Mouse (Mus musculus) liver, embryonic 13.5 days (tissue): ENCODE data around the gene Wdr25. TPM values are rescaled to one million over a fixed set of nuclear protein-coding genes. Genes with fewer than 3 reads are reported as not detected.

Experiments used
- ATAC-seq: fragments of 200-750 bp; cut with Nextera tagmentation; 2 replicates; pipeline ENCODE4 v1.8.0; 2017; ENCODE audit warnings: low read depth, mild to moderate bottlenecking, moderate number of reproducible peaks, moderate library complexity
- DNase-seq: peaks from one replicate; pipeline ENCODE4 v3.0.0; 2022
- H3K27ac ChIP-seq: fragments of 300-500 bp; sonication (generic); 2 replicates; pipeline ENCODE4 v1.5.1; 2015; ENCODE audit warnings: moderate library complexity, mild to moderate bottlenecking, inconsistent platforms
- H3K27me3 ChIP-seq: fragments of 300-500 bp; sonication (generic); 2 replicates; pipeline ENCODE4 v1.6.1; 2015; ENCODE audit warnings: mild to moderate bottlenecking, inconsistent platforms
- H3K36me3 ChIP-seq: fragments of 300-500 bp; sonication (generic); 2 replicates; pipeline ENCODE4 v1.6.1; 2015; ENCODE audit warnings: mild to moderate bottlenecking, inconsistent platforms
- H3K4me1 ChIP-seq: fragments of 300-500 bp; sonication (generic); replicated peaks from 2 replicates; pipeline ENCODE4 v1.6.1; 2015; ENCODE audit warnings: inconsistent platforms
- H3K4me2 ChIP-seq: fragments of 300-500 bp; sonication (generic); 2 replicates; pipeline ENCODE4 v1.6.1; 2015; ENCODE audit warnings: inconsistent platforms, mild to moderate bottlenecking, moderate library complexity
- H3K4me3 ChIP-seq: fragments of 300-500 bp; sonication (generic); replicated peaks from 2 replicates; pipeline ENCODE4 v1.5.1; 2015; ENCODE audit warnings: mild to moderate bottlenecking, inconsistent platforms
- H3K9ac ChIP-seq: fragments of 300-500 bp; sonication (generic); 2 replicates; pipeline ENCODE4 v1.6.1; 2015; ENCODE audit warnings: mild to moderate bottlenecking, inconsistent platforms
- H3K9me3 ChIP-seq: fragments of 300-500 bp; sonication (generic); replicated peaks from 2 replicates; pipeline ENCODE4 v1.6.1; 2016; ENCODE audit warnings: inconsistent platforms
- WGBS: fragments of 180-500 bp; shearing (Covaris S2); methylation state at CpG from one replicate; pipeline ENCODE4 v1.1.7; 2015; ENCODE audit not compliant: insufficient replicate concordance; 5-methylcytosine and 5-hydroxymethylcytosine counted together
- polyA plus RNA-seq: library from polyadenylated mRNA; unstranded; fragments of >200 nt; fragmentation: Nextera tagmentation; extraction: Ambion mirVana; gene quantifications from 2 replicates; pipeline ENCODE4 v1.2.1, GENCODE M21; 2015

Gene Wdr25
- polyA plus RNA-seq, 1 experiment from 2014 or later = 2.7 TPM

DNA sequence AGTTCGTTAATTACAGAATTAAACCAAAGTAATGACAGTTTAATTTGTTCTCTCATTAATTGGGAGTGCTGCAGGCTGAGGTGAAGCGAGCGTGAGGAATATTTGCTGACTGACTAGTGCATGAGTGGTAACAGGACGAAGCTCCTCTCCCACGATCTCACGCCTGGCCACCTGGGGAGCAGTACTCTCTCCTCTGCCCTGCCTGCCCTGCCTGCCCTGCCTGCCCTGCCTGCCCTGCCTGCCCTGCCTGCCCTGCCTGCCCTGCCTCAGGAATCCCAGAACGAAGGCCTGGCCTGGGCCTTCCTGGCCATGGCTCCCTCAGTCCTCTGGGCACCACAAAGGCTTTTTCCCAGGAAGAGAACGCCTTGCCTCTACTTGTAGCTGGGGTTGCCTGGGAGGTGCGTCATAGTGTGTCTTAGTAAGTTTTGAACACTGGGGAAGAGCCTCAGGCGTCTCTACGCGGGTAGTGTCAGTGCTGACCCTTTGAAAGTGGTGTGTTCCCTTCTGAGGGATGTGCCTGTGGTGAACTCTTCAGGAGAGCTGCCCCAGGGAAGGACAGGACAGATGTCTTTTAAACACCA is 66.3 kb downstream of the Wdr25 start:
- DNase-seq (no peak), ATAC-seq (no peak)
- H3K4me1 ChIP-seq = peaks cover 15% of the 10 kb centered on the region; the same call in 1 of the 2 replicates
- H3K4me3 ChIP-seq = no peak overlapping the region
- H3K9ac ChIP-seq = no peak overlapping the region
- H3K36me3 ChIP-seq = no peaks in the 10 kb centered on the region
- 0 out of 2 replicates have a peak, but pooled peaks cover 3% of the 10 kb centered on the region for H3K27me3 ChIP-seq
- WGBS = 57% methylated on average over 12 of the region's 12 CpGs
- no peaks in the 10 kb centered on the region for H3K9me3 ChIP-seq
- H3K4me2 ChIP-seq = peak overlapping the region; percentile 13; the same call in 1 of the 2 replicates
- no peak overlapping the region for H3K27ac ChIP-seq

DNA sequence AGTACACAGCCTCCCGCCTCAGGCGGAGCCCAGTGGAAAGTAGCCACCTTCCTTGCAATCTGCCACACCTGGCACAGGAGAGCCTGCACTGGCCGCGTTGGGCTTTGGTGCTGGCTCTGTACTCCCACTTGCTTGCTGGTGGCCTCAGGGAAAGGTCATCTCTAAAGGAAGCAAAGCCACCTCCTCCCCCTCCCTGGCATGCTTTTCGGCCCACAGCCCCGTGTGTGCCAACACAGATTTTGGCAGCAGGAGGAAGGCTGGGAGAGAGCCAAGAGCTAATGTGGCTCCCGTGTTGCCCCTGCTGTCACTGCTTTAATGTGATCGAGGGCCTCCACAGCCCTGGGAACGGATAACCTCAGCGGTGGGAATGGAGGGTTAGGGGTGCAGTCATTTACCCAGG is 66.8 kb downstream of the Wdr25 start:
- H3K4me2 ChIP-seq = no peak overlapping the region
- H3K27ac ChIP-seq = no peak overlapping the region
- peaks cover 15% of the 10 kb centered on the region; the same call in 1 of the 2 replicates for H3K4me1 ChIP-seq
- no peak for ATAC-seq
- no peaks in the 10 kb centered on the region for H3K36me3 ChIP-seq
- no peak overlapping the region for H3K4me3 ChIP-seq
- WGBS = 71% methylated on average over 10 of the region's 10 CpGs
- no peak for DNase-seq
- H3K27me3 ChIP-seq = 0 out of 2 replicates have a peak, but pooled peaks cover 3% of the 10 kb centered on the region
- H3K9me3 ChIP-seq = no peaks in the 10 kb centered on the region
- no peak overlapping the region for H3K9ac ChIP-seq

DNA sequence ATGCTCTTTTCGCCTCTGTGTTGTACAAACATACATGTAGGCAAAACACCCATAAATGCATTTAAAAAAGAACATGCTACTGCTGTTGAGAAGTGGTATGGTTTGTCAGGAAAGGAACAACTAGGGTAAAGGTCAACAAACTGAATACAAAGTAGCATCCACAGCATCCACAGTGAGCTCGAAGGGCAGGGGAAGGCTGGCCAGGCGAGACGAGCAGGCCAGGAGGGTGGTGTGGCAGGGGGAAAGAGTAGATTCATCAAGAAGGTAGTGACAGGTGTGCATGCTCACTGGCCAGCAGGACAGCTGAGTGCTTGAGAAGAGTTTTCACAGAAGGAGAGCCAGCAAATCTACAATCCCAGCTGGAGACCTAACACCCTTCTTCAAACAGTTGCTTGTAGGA is 74.2 kb downstream of the Wdr25 start:
- no peak for ATAC-seq
- no peak for DNase-seq
- Histone ChIP-seq H3K27me3 (no peaks in the 10 kb centered on the region), H3K9ac (no peak overlapping the region), H3K4me2 (no peak overlapping the region), H3K27ac (no peak overlapping the region), H3K4me1 (no peaks in the 10 kb centered on the region), H3K36me3 (no peaks in the 10 kb centered on the region), H3K4me3 (no peak overlapping the region), H3K9me3 (no peaks in the 10 kb centered on the region)
- 65% methylated on average over 4 of the region's 4 CpGs for WGBS

DNA sequence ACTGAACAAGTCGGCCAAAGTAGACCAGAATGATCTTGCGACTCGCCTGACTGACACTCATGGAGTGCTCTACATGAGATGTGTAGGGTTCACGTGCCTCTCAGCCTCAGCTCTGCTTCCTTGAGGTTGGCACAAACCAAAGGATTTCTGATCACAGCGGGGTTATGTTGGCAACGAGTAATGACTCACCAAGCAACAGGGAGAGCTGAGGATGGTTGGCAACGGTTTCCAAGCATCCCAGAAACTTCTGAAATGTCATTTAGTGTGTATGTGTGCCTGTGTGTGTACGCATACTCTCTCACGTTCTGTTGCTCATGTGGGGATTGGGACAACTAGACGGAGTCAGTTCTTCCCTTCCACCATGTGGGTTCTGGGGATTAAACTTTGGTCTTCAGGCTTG is 74.6 kb downstream of the Wdr25 start:
- DNase-seq (no peak), ATAC-seq (no peak)
- no peaks in the 10 kb centered on the region for H3K36me3 ChIP-seq
- 64% methylated on average over 10 of the region's 10 CpGs for WGBS
- H3K27me3 ChIP-seq = no peaks in the 10 kb centered on the region
- H3K27ac ChIP-seq = no peak overlapping the region
- no peaks in the 10 kb centered on the region for H3K9me3 ChIP-seq
- H3K9ac ChIP-seq = no peak overlapping the region
- no peak overlapping the region for H3K4me3 ChIP-seq
- H3K4me2 ChIP-seq = no peak overlapping the region
- no peaks in the 10 kb centered on the region for H3K4me1 ChIP-seq

DNA sequence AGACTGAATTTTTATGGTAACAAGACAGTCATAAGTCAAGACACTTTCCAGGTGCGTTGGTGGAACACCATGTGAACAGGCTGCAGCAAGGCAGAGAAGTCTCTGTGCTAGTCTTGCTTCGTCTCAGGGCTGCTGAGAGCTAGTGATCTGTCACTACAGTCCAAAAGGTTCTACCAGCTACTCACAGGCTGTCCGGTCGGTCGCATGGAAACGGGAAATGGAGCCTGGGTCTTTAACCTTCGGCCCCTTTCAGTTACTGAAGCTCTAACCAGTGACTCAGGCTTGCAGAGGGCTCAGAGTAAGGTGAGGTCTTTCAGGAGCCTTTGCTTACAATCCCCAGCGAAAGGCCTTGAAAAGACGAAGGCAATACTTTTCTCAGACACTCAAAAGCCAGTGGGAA is 78.0 kb downstream of the Wdr25 start:
- H3K4me2 ChIP-seq = no peak overlapping the region
- no peaks in the 10 kb centered on the region for H3K9me3 ChIP-seq
- DNase-seq (no peak), ATAC-seq (no peak)
- no peaks in the 10 kb centered on the region for H3K4me1 ChIP-seq
- no peaks in the 10 kb centered on the region for H3K36me3 ChIP-seq
- H3K27ac ChIP-seq = no peak overlapping the region
- no peaks in the 10 kb centered on the region for H3K27me3 ChIP-seq
- no peak overlapping the region for H3K9ac ChIP-seq
- WGBS = 65% methylated on average over 9 of the region's 9 CpGs
- no peak overlapping the region for H3K4me3 ChIP-seq

DNA sequence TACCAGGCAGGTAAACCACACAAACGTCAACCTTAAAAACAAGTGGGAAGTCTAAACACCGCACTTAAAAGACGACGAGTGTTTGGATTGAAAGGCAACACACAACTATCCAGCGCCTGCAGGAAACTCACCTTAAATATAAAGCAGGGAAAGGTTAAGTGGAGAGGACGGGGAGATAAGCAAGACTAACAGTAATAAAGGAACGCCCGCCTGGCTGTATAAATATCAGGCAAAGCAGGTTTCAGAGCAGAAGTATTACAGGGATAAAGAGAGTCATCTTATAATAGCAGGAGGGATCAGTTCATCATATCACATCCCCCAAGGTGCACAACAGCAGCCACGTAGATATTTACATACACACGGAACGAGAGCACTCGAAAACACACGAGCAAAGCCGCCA is 78.8 kb downstream of the Wdr25 start:
- Histone ChIP-seq H3K36me3 (no peaks in the 10 kb centered on the region), H3K27me3 (no peaks in the 10 kb centered on the region), H3K9ac (no peak overlapping the region), H3K9me3 (no peaks in the 10 kb centered on the region), H3K27ac (no peak overlapping the region), H3K4me1 (no peaks in the 10 kb centered on the region), H3K4me2 (no peak overlapping the region), H3K4me3 (no peak overlapping the region)
- ATAC-seq = no peak
- no peak for DNase-seq
- WGBS = 71% methylated on average over 14 of the region's 14 CpGs

DNA sequence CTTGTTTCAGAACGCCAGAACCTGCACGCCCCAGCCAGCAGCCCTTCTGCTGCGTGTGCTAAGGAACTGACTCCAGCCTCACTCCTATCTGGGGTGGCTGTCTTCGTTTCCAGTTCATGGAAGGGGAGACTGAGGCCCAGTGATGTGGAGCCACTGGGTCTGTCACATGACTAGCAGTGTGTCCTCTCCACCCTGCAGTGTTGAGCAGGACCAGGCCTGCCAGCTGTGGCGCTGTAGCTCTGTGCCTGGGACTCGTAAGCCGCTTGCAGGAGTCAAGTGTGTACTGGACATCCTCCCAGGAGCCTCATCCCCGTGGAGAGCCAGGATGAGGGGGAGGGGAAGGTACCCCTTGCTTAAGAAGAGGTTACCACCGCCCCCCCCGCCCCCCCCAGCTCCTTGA is 86.5 kb downstream of the Wdr25 start:
- no peak overlapping the region for H3K9ac ChIP-seq
- no peak for ATAC-seq
- H3K4me1 ChIP-seq = no peaks in the 10 kb centered on the region
- H3K36me3 ChIP-seq = no peaks in the 10 kb centered on the region
- H3K27me3 ChIP-seq = no peaks in the 10 kb centered on the region
- H3K4me3 ChIP-seq = no peak overlapping the region
- H3K27ac ChIP-seq = no peak overlapping the region
- 43% methylated on average over 10 of the region's 10 CpGs for WGBS
- no peak for DNase-seq
- H3K4me2 ChIP-seq = no peak overlapping the region
- H3K9me3 ChIP-seq = no peaks in the 10 kb centered on the region

DNA sequence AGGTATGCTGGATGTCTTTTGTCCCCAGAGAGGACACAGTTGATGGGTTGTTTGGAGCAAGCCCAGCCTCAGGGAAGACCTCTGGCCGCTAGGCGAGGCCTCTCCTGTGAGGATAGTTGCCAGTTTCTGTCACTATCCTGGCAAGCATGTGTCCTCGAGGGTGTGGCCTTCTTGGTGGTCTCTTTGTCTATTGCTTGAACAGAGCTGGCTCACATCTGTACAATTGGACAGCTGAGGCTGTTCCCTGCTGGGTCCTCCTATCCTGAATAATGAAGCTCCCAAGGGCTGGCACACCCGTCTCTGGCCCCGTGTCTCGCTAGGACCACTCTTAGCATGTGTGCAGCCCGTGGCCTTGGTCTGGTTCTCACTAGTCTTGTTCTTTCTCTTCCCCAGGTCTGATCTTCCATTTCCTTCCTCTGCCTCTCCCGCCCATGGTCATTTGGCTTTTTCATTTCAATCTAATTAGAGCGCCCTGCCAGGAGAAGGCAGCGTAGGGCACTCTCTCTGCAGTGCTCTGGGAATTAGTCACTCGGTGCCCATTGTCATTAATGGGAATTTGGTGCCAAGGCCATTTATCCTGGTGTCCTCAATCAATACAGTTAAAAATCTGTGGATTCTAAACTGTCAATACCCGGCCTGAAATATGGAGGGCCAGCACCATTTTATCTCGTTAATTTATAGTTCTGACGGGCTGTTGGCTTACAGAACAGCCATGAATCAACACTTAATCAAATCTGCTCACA is 88.7 kb downstream of the Wdr25 start:
- Histone ChIP-seq H3K27ac (no peak overlapping the region), H3K9me3 (no peaks in the 10 kb centered on the region), H3K36me3 (no peaks in the 10 kb centered on the region), H3K27me3 (no peaks in the 10 kb centered on the region), H3K4me1 (no peaks in the 10 kb centered on the region), H3K4me3 (no peak overlapping the region), H3K9ac (no peak overlapping the region), H3K4me2 (no peak overlapping the region)
- DNase-seq (no peak), ATAC-seq (no peak)
- 70% methylated on average over 14 of the region's 14 CpGs for WGBS

DNA sequence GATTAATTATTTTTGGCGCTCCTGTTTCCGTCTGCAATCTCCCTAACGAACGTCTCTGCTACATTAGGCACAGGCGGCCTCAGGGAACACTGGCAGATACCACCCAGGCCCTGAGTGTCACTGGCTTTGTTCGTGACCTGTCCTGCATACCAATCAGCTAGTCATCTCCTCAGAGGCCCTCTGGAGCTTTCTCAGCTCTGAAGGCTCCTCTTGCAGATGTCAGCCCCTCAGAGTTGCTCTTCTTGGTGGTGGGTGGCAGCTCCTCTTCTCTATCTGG is 89.2 kb downstream of the Wdr25 start:
- no peaks in the 10 kb centered on the region for H3K27me3 ChIP-seq
- no peaks in the 10 kb centered on the region for H3K36me3 ChIP-seq
- no peak overlapping the region for H3K4me2 ChIP-seq
- H3K9me3 ChIP-seq = no peaks in the 10 kb centered on the region
- no peak overlapping the region for H3K9ac ChIP-seq
- H3K4me1 ChIP-seq = no peaks in the 10 kb centered on the region
- 68% methylated on average over 6 of the region's 6 CpGs for WGBS
- DNase-seq = no peak
- no peak overlapping the region for H3K27ac ChIP-seq
- no peak overlapping the region for H3K4me3 ChIP-seq
- no peak for ATAC-seq

DNA sequence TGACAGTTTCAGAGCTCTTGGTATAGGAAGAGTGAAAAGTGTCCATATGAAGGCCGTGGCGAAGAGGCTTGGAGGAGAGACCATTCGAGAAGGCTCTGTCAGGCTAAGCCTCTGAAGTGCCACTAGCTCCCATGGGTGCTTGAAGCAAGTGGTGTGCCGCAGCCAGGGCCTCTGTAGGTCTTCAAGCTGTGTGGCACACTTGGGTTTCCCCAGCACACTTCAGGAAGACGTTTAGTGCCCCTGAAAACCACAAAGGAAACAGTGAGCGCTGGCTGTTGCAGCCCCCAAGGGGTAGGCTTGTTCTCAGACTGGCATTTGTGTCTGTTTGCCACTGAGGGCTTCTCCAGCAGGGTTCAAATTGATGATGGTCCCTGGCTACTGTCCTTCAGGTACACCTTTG is 90.1 kb downstream of the Wdr25 start:
- Histone ChIP-seq H3K9me3 (no peaks in the 10 kb centered on the region), H3K36me3 (no peaks in the 10 kb centered on the region), H3K9ac (no peak overlapping the region), H3K4me1 (no peaks in the 10 kb centered on the region), H3K4me3 (no peak overlapping the region), H3K4me2 (no peak overlapping the region), H3K27me3 (no peaks in the 10 kb centered on the region), H3K27ac (no peak overlapping the region)
- DNase-seq (no peak), ATAC-seq (no peak)
- WGBS = 48% methylated on average over 6 of the region's 6 CpGs

DNA sequence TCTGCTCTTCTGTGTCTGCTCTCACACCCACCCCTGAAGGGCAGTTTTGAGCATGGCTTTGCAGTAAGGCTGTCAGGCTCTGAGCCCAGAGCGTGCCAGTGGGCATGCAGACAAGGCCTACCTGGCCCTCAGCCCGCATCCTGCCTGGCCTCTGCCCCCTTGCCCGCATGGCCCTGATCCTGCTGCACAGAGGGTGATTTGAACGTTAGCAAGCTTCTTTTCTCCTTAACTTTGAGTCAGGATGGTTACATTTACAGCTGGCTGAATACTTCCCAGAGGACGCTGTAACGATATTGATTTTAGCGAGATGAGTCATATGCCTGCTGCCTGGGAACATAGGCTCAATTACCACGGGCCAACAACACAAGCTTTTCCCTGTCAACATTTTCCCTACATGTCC is 91.0 kb downstream of the Wdr25 start:
- Histone ChIP-seq H3K9me3 (no peaks in the 10 kb centered on the region), H3K4me2 (no peak overlapping the region), H3K4me3 (no peak overlapping the region), H3K27ac (no peak overlapping the region), H3K9ac (no peak overlapping the region), H3K36me3 (no peaks in the 10 kb centered on the region), H3K4me1 (no peaks in the 10 kb centered on the region), H3K27me3 (no peaks in the 10 kb centered on the region)
- ATAC-seq = no peak
- 77% methylated on average over 8 of the region's 8 CpGs for WGBS
- no peak for DNase-seq

DNA sequence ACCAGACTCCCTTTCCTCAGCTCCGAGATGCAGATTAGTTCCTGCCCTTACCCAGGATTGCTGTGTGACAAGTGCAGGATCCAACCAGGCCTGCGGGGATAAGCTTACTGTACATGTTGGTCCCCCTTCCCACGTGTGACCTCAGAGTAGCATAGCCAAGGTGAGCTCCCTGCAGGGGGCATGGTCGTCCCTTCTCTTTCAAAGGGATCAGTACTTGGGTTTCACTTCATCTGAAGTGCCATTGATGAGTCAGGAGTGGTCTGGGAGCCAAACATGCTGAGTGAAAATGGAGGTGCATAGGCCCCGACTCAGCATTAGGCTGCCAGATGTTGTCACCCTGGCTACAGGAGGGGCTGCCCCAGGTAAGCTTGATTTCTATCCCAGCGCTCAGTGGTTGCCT is 91.6 kb downstream of the Wdr25 start:
- ATAC-seq = no peak
- Histone ChIP-seq H3K9ac (no peak overlapping the region), H3K4me3 (no peak overlapping the region), H3K4me1 (no peaks in the 10 kb centered on the region), H3K36me3 (no peaks in the 10 kb centered on the region), H3K27ac (no peak overlapping the region), H3K27me3 (no peaks in the 10 kb centered on the region), H3K4me2 (no peak overlapping the region), H3K9me3 (no peaks in the 10 kb centered on the region)
- WGBS = 64% methylated on average over 6 of the region's 6 CpGs
- no peak for DNase-seq
